Mouse (Mus musculus) MEL (cell line): ENCODE measurements around the gene Crat. TPM values are rescaled to one million over a fixed set of nuclear protein-coding genes. Genes with fewer than 3 reads are reported as not detected.

Experiments
- DNase-seq: peaks from one replicate; pipeline ENCODE4 v3.0.0; 2011; ENCODE audit warnings: low read depth, low spot score
- H3K27ac ChIP-seq: 2 replicates; pipeline ENCODE4 v1.5.1; 2012; ENCODE audit warnings: low read depth, mild to moderate bottlenecking, control low read depth, low read length, moderate library complexity; ENCODE audit not compliant: control insufficient read depth
- H3K27me3 ChIP-seq, 2 experiments: fragments of 150-350 bp in 1 of 2; sonication (generic) in 1 of 2; 2 replicates each; pipeline ENCODE4 v1.6.1; 2012; ENCODE audit warnings: low read length in 2 of 2, mild to moderate bottlenecking in 2 of 2, improper control_type of control experiment in 1 of 2, moderate library complexity in 1 of 2; ENCODE audit not compliant: insufficient read depth in 2 of 2, control insufficient read depth in 1 of 2
- H3K36me3 ChIP-seq, 2 experiments: 2 replicates each; pipeline ENCODE4 v1.6.1; 2012 to 2014; ENCODE audit warnings: low read length in 2 of 2, improper control_type of control experiment in 1 of 2, inconsistent platforms in 1 of 2, mild to moderate bottlenecking in 1 of 2; ENCODE audit not compliant: insufficient read depth in 2 of 2, control insufficient read depth in 1 of 2
- H3K4me1 ChIP-seq, 2 experiments: fragments of 150-350 bp in 1 of 2; sonication (generic) in 1 of 2; 2 replicates each; pipeline ENCODE4 v1.6.1; 2012; ENCODE audit warnings: low read length in 2 of 2, improper control_type of control experiment in 1 of 2, mild to moderate bottlenecking in 1 of 2; ENCODE audit not compliant: insufficient read depth in 2 of 2, control insufficient read depth in 1 of 2
- H3K4me3 ChIP-seq, 2 experiments: fragments of 150-350 bp in 1 of 2; sonication (generic) in 1 of 2; 2 replicates each; pipeline ENCODE4 v1.5.1; 2012; ENCODE audit warnings: low read depth in 2 of 2, low read length in 2 of 2, mild to moderate bottlenecking in 2 of 2, moderate library complexity in 2 of 2, control low read depth in 1 of 2, improper control_type of control experiment in 1 of 2; ENCODE audit not compliant: control insufficient read depth in 1 of 2, insufficient read depth in 1 of 2
- H3K79me2 ChIP-seq: 2 replicates; pipeline ENCODE4 v1.6.1; 2012; ENCODE audit warnings: mild to moderate bottlenecking, low read length, moderate library complexity; ENCODE audit not compliant: control insufficient read depth, poor library complexity, insufficient read depth
- H3K9ac ChIP-seq: 2 replicates; pipeline ENCODE4 v1.6.1; 2012; ENCODE audit warnings: low read depth, mild to moderate bottlenecking, control low read depth, low read length, moderate library complexity; ENCODE audit not compliant: control insufficient read depth, poor library complexity, severe bottlenecking
- H3K9me3 ChIP-seq: fragments of 150-350 bp; sonication (generic); replicated peaks from 2 replicates; pipeline ENCODE4 v1.6.1; 2012; ENCODE audit warnings: mild to moderate bottlenecking, low read length, improper control_type of control experiment, moderate library complexity; ENCODE audit not compliant: insufficient read depth
- BHLHE40 ChIP-seq: IDR thresholded peaks from 2 replicates; pipeline ENCODE4 v1.6.1; 2012; ENCODE audit warnings: low read depth, mild to moderate bottlenecking, inconsistent platforms, low read length, improper control_type of control experiment, borderline replicate concordance
- CHD1 ChIP-seq: IDR thresholded peaks from 2 replicates; pipeline ENCODE4 v1.6.1; 2012; ENCODE audit warnings: low read depth, mild to moderate bottlenecking, inconsistent platforms, low read length, improper control_type of control experiment
- CHD2 ChIP-seq: IDR thresholded peaks from 2 replicates; pipeline ENCODE4 v1.6.1; 2011; ENCODE audit warnings: low read length, improper control_type of control experiment
- CTCF ChIP-seq, 3 experiments: IDR thresholded peaks in 2 of 3; conservative IDR thresholded peaks in 1 of 3; 2 replicates each; pipeline ENCODE4 v1.5.1; 2011 to 2012; ENCODE audit warnings: low read length in 3 of 3, low read depth in 2 of 3, mild to moderate bottlenecking in 2 of 3, improper control_type of control experiment in 1 of 3, inconsistent platforms in 1 of 3, mixed read lengths in 1 of 3, moderate library complexity in 1 of 3; ENCODE audit not compliant: control insufficient read depth in 1 of 3, insufficient read depth in 1 of 3, poor library complexity in 1 of 3, severe bottlenecking in 1 of 3
- E2F4 ChIP-seq: IDR thresholded peaks from 2 replicates; pipeline ENCODE4 v1.6.1; 2011; ENCODE audit warnings: low read depth, low read length, improper control_type of control experiment, borderline replicate concordance
- ELF1 ChIP-seq: IDR thresholded peaks from 2 replicates; pipeline ENCODE4 v1.6.1; 2014; ENCODE audit warnings: low read depth, mild to moderate bottlenecking, inconsistent platforms, low read length, improper control_type of control experiment, moderate library complexity
- EP300 ChIP-seq, 2 experiments: IDR thresholded peaks; 2 replicates each; pipeline ENCODE4 v1.6.1; 2011; ENCODE audit warnings: improper control_type of control experiment in 2 of 2, low read length in 2 of 2, low read depth in 1 of 2, mild to moderate bottlenecking in 1 of 2
- ETS1 ChIP-seq: IDR thresholded peaks from 2 replicates; pipeline ENCODE4 v1.6.1; 2012; ENCODE audit warnings: low read depth, mild to moderate bottlenecking, inconsistent platforms, low read length, improper control_type of control experiment, moderate library complexity
- GABPA ChIP-seq: IDR thresholded peaks from 2 replicates; pipeline ENCODE4 v1.6.1; 2012; ENCODE audit warnings: low read depth, mild to moderate bottlenecking, inconsistent platforms, low read length, improper control_type of control experiment, moderate library complexity
- HCFC1 ChIP-seq: IDR thresholded peaks from 2 replicates; pipeline ENCODE4 v1.6.1; 2012; ENCODE audit warnings: low read depth, mild to moderate bottlenecking, inconsistent platforms, low read length, improper control_type of control experiment, moderate library complexity
- JUND ChIP-seq: IDR thresholded peaks from 2 replicates; pipeline ENCODE4 v1.6.1; 2011; ENCODE audit warnings: low read depth, mild to moderate bottlenecking, improper control_type of control experiment, low read length
- KAT2A ChIP-seq: conservative IDR thresholded peaks from 2 replicates; pipeline ENCODE4 v1.6.1; 2012; ENCODE audit warnings: low read depth, low read length, improper control_type of control experiment, inconsistent platforms
- MAFK ChIP-seq: IDR thresholded peaks from 2 replicates; pipeline ENCODE4 v1.6.1; 2011; ENCODE audit warnings: low read depth, mild to moderate bottlenecking, low read length, improper control_type of control experiment, borderline replicate concordance
- MAX ChIP-seq: IDR thresholded peaks from 2 replicates; pipeline ENCODE4 v1.6.1; 2011; ENCODE audit warnings: low read length, improper control_type of control experiment
- MAZ ChIP-seq: IDR thresholded peaks from 2 replicates; pipeline ENCODE4 v1.6.1; 2012; ENCODE audit warnings: low read depth, mild to moderate bottlenecking, inconsistent platforms, low read length, improper control_type of control experiment
- MEF2A ChIP-seq: IDR thresholded peaks from 2 replicates; pipeline ENCODE4 v1.6.1; 2014; ENCODE audit warnings: low read depth, mild to moderate bottlenecking, inconsistent platforms, low read length, improper control_type of control experiment; ENCODE audit not compliant: poor library complexity, insufficient replicate concordance, severe bottlenecking; ENCODE audit errors: extremely low read depth
- MXI1 ChIP-seq: IDR thresholded peaks from 2 replicates; pipeline ENCODE4 v1.6.1; 2011; ENCODE audit warnings: mild to moderate bottlenecking, low read depth, low read length, improper control_type of control experiment
- MYB ChIP-seq: IDR thresholded peaks from 2 replicates; pipeline ENCODE4 v1.6.1; 2011; ENCODE audit warnings: mild to moderate bottlenecking, low read depth, low read length, improper control_type of control experiment
- MYC ChIP-seq: IDR thresholded peaks from 2 replicates; pipeline ENCODE4 v1.6.1; 2011; ENCODE audit warnings: low read depth, mild to moderate bottlenecking, low read length, improper control_type of control experiment, moderate library complexity
- NELFE ChIP-seq: IDR thresholded peaks from 2 replicates; pipeline ENCODE4 v1.6.1; 2011; ENCODE audit warnings: low read depth, low read length, improper control_type of control experiment
- POLR2A ChIP-seq, 2 experiments: IDR thresholded peaks; 2 replicates each; pipeline ENCODE4 v1.6.1; 2011 to 2012; ENCODE audit warnings: low read length in 2 of 2, mild to moderate bottlenecking in 2 of 2, control low read depth in 1 of 2, improper control_type of control experiment in 1 of 2, low read depth in 1 of 2, moderate library complexity in 1 of 2; ENCODE audit not compliant: control insufficient read depth in 1 of 2, insufficient read depth in 1 of 2, poor library complexity in 1 of 2
- POLR2AphosphoS2 ChIP-seq: IDR thresholded peaks from 2 replicates; pipeline ENCODE4 v1.6.1; 2011; ENCODE audit warnings: low read length, improper control_type of control experiment
- SMC3 ChIP-seq: IDR thresholded peaks from 2 replicates; pipeline ENCODE4 v1.6.1; 2011; ENCODE audit warnings: low read depth, low read length, improper control_type of control experiment
- TBP ChIP-seq: IDR thresholded peaks from 2 replicates; pipeline ENCODE4 v1.8.0; 2011; ENCODE audit warnings: low read depth, low read length, improper control_type of control experiment
- TCF12 ChIP-seq: IDR thresholded peaks from 2 replicates; pipeline ENCODE4 v1.6.1; 2014; ENCODE audit warnings: low read depth, mild to moderate bottlenecking, inconsistent platforms, low read length, improper control_type of control experiment, moderate library complexity
- UBTF ChIP-seq: IDR thresholded peaks from 2 replicates; pipeline ENCODE4 v1.6.1; 2012; ENCODE audit warnings: low read depth, mild to moderate bottlenecking, inconsistent platforms, low read length, improper control_type of control experiment, moderate library complexity, borderline replicate concordance; ENCODE audit not compliant: insufficient read depth
- USF2 ChIP-seq, 2 experiments: IDR thresholded peaks; 2 replicates each; pipeline ENCODE4 v1.6.1; 2011 to 2012; ENCODE audit warnings: improper control_type of control experiment in 2 of 2, low read length in 2 of 2, borderline replicate concordance in 1 of 2, inconsistent platforms in 1 of 2, low read depth in 1 of 2, mild to moderate bottlenecking in 1 of 2; ENCODE audit not compliant: insufficient read depth in 1 of 2
- ZKSCAN1 ChIP-seq: IDR thresholded peaks from 2 replicates; pipeline ENCODE4 v1.6.1; 2012; ENCODE audit warnings: low read depth, mild to moderate bottlenecking, inconsistent platforms, low read length, improper control_type of control experiment, moderate library complexity
- ZMIZ1 ChIP-seq: IDR thresholded peaks from 2 replicates; pipeline ENCODE4 v1.6.1; 2012; ENCODE audit warnings: low read depth, mild to moderate bottlenecking, inconsistent platforms, low read length, improper control_type of control experiment, moderate library complexity
- ZNF384 ChIP-seq: IDR thresholded peaks from 2 replicates; pipeline ENCODE4 v1.6.1; 2012; ENCODE audit warnings: low read depth, mild to moderate bottlenecking, inconsistent platforms, low read length, improper control_type of control experiment
- polyA plus RNA-seq, 2 experiments: library from polyadenylated mRNA; stranded (reverse) in 1 of 2; unstranded in 1 of 2; fragments of >175 nt in 1 of 2; fragments of >200 nt in 1 of 2; gene quantifications; 2 replicates each; pipeline versions ENCODE4 v1.2.1 to v1.2.4; 2012; ENCODE audit warnings: low replicate concordance in 2 of 2, low read depth in 1 of 2; ENCODE audit not compliant: insufficient read length in 2 of 2, insufficient read depth in 1 of 2, missing spikeins in 1 of 2
- total RNA-seq: library from RNA; depleted of rRNA; stranded (reverse); fragments of 300-350 nt; gene quantifications from 2 replicates; pipeline ENCODE4 v1.2.3, GENCODE M21; 2012

The Crat gene
- total and polyA plus RNA-seq, 3 experiments, result 22.0 to 93.9 TPM; not detected in 1

DNA sequence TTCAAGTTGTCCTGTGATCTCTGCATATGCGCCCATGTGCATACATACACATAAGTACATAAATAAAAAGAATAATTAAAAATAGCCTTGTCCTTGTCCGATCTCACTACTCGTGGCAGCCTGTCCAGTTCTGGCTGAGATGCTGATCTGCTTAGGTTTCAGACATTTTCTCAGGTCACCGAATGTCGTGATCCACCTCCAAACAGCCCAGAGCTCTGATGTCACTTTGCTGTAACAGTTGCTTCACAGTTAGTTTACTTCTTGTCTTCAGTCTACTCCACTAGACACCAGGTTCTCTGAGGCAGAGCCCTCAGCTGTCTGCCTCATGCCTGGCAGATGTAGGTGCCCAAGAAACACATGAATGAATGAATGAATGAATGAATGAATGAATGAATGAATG is 48.8 kb upstream of the Crat start:
- no peaks in the 10 kb centered on the region for H3K27me3 ChIP-seq
- no peaks in the 10 kb centered on the region for H3K9me3 ChIP-seq
- TF ChIP-seq ZKSCAN1, result no peak
- TF ChIP-seq MXI1, result peak; percentile 66
- TF ChIP-seq BHLHE40, result no peak
- 0 out of 2 replicates have a peak, but pooled peaks have one; percentile 8 for TF ChIP-seq KAT2A
- TF ChIP-seq CHD1, result no peak
- 0 out of 4 replicates have a peak, but pooled peaks cover 0 to 2% of the 10 kb centered on the region in 2 experiments for H3K36me3 ChIP-seq
- DNase-seq, result peak; percentile 67
- H3K4me3 ChIP-seq, result peak overlapping the region; percentile 79 to 96
- peaks cover 0 to 3% of the 10 kb centered on the region in 2 experiments; a peak in 1 of 4 replicates for H3K4me1 ChIP-seq
- no peaks in the 10 kb centered on the region for H3K79me2 ChIP-seq
- peak overlapping the region; percentile 21; the same call in 1 of the 2 replicates for H3K27ac ChIP-seq
- H3K9ac ChIP-seq, result peak overlapping the region; percentile 58

DNA sequence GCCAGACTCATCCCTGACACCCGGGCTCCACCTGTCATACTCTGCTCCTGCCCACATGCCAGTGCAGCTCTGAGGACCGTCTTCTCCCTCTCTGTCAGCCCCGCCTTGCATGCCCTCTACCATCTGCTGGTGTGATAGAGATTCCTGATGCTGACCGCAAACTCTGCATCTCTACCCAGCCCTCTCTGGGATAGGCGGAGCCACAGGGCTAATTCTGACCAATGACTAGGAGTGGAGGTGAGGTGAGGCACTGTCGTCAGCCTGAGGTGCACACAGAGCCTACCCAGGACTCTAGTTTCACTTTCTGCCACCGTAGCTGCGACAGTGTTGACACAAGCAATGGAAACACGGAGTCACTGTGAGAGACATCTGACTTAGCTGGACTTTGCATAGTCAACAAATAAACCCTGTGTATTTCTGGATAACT is 48.3 kb upstream of the Crat start:
- no peaks in the 10 kb centered on the region for H3K9me3 ChIP-seq
- H3K79me2 ChIP-seq, result no peaks in the 10 kb centered on the region
- peaks cover 0 to 3% of the 10 kb centered on the region in 2 experiments; a peak in 1 of 4 replicates for H3K4me1 ChIP-seq
- DNase-seq, result peak; percentile 96
- peak overlapping the region; percentile 58 for H3K9ac ChIP-seq
- 0 out of 4 replicates have a peak, but pooled peaks cover 0 to 2% of the 10 kb centered on the region in 2 experiments for H3K36me3 ChIP-seq
- peak overlapping the region; percentile 79 to 96 for H3K4me3 ChIP-seq
- H3K27ac ChIP-seq, result peak overlapping the region; percentile 20; the same call in 1 of the 2 replicates
- no peaks in the 10 kb centered on the region for H3K27me3 ChIP-seq
- TF ChIP-seq POLR2A (IDR thresholded peaks at IDR 0.05; ENCODE audit: control insufficient read depth in 1 of 2, insufficient read depth in 1 of 2, low read depth in 1 of 2, low read length in 2 of 2, poor library complexity in 1 of 2), result peak in 1 of 2 experiments; percentile 71; a peak in 2 of 4 replicates
- TF ChIP-seq MAX, result 0 out of 2 replicates have a peak, but pooled peaks have one; percentile 13
- no peak for TF ChIP-seq UBTF
- TF ChIP-seq E2F4, result no peak
- peak; percentile 33; the same call in 1 of the 2 replicates for TF ChIP-seq MYC
- TF ChIP-seq NELFE, result peak; percentile 69
- no peak for TF ChIP-seq KAT2A
- TF ChIP-seq USF2 (IDR thresholded peaks at IDR 0.05; ENCODE audit: borderline replicate concordance in 1 of 2, insufficient read depth in 1 of 2, low read depth in 1 of 2, low read length in 2 of 2), result no peak
- TF ChIP-seq HCFC1, result peak; percentile 65; the same call in 1 of the 2 replicates
- TF ChIP-seq CTCF (IDR thresholded peaks at IDR 0.05 in 2 of 3, conservative IDR thresholded peaks at IDR 0.05 in 1 of 3; ENCODE audit: control insufficient read depth in 1 of 3, insufficient read depth in 1 of 3, low read depth in 2 of 3, low read length in 3 of 3, poor library complexity in 1 of 3, severe bottlenecking in 1 of 3), result no peak
- no peak for TF ChIP-seq SMC3
- TF ChIP-seq TBP, result peak; percentile 73
- TF ChIP-seq CHD1, result no peak
- peak; percentile 82; the same call in 1 of the 2 replicates for TF ChIP-seq MXI1
- peak; percentile 95 for TF ChIP-seq POLR2AphosphoS2
- TF ChIP-seq ZMIZ1, result 0 out of 2 replicates have a peak, but pooled peaks have one; percentile 50
- no peak for TF ChIP-seq GABPA
- TF ChIP-seq ZKSCAN1, result no peak
- TF ChIP-seq ZNF384, result no peak
- no peak for TF ChIP-seq ELF1
- TF ChIP-seq EP300 (IDR thresholded peaks at IDR 0.05; ENCODE audit: low read depth in 1 of 2, low read length in 2 of 2), result peak in 1 of 2 experiments; percentile 37; a peak in 2 of 4 replicates
- no peak; the same call in 1 of the 2 replicates for TF ChIP-seq CHD2
- TF ChIP-seq JUND, result no peak
- TF ChIP-seq TCF12, result peak; percentile 10; the same call in 1 of the 2 replicates
- TF ChIP-seq MEF2A, result no peak
- TF ChIP-seq MAZ, result peak; percentile 65; the same call in 1 of the 2 replicates
- TF ChIP-seq ETS1, result peak; percentile 84
- TF ChIP-seq MAFK, result no peak
- no peak for TF ChIP-seq MYB
